Mouse (Mus musculus): Measurements from ENCODE around the gene Fto. TPM values are rescaled to one million over a fixed set of nuclear protein-coding genes. Genes with fewer than 3 reads are reported as not detected.

The Fto gene
- total RNA-seq, 1 experiment, result 16.8 TPM

- Histone ChIP-seq H3K27ac (ENCODE audit: insufficient read depth, low read depth, low read length, poor library complexity, severe bottlenecking) (no peak overlapping the region), H3K4me1 (ENCODE audit: control insufficient read depth in 2 of 2, insufficient read depth in 2 of 2, low read length in 2 of 2, poor library complexity in 1 of 2) (no peaks in the 10 kb centered on the region), H3K9ac (ENCODE audit: insufficient read depth, low read depth, low read length, poor library complexity, severe bottlenecking) (no peak overlapping the region), H3K9me3 (ENCODE audit: control insufficient read depth, insufficient read depth, low read depth, low read length) (no peaks in the 10 kb centered on the region), H3K4me3 (ENCODE audit: insufficient read depth in 1 of 2, low read depth in 1 of 2, low read length in 2 of 2, poor library complexity in 1 of 2, severe bottlenecking in 1 of 2) (no peak overlapping the region), H3K36me3 (ENCODE audit: control insufficient read depth, insufficient read depth, low read length, poor library complexity, severe bottlenecking) (no peaks in the 10 kb centered on the region)
- DNase-seq (ENCODE audit: low read depth, low spot score), result no peak
- TF ChIP-seq HCFC1 (IDR thresholded peaks at IDR 0.05; ENCODE audit: borderline replicate concordance, insufficient read depth, low read length), result no peak
- TF ChIP-seq CHD2 (IDR thresholded peaks at IDR 0.05; ENCODE audit: low read depth, low read length), result no peak
- no peak for TF ChIP-seq MAFK (IDR thresholded peaks at IDR 0.05; ENCODE audit: insufficient read depth, low read depth, low read length)
- no peak for TF ChIP-seq ZC3H11A (IDR thresholded peaks at IDR 0.05; ENCODE audit: borderline replicate concordance, low read depth, low read length)
- TF ChIP-seq ZNF384 (IDR thresholded peaks at IDR 0.05; ENCODE audit: low read depth, low read length), result no peak
- in situ Hi-C loops (cut with MboI; ENCODE audit: low sequenced_read_pairs in 2 of 2, unreplicated experiment in 2 of 2), result no loop called here
Observed at GRCm38 (mm10) chr8:91298672-91299071, 14.7 kb upstream of the Fto start.

DNA sequence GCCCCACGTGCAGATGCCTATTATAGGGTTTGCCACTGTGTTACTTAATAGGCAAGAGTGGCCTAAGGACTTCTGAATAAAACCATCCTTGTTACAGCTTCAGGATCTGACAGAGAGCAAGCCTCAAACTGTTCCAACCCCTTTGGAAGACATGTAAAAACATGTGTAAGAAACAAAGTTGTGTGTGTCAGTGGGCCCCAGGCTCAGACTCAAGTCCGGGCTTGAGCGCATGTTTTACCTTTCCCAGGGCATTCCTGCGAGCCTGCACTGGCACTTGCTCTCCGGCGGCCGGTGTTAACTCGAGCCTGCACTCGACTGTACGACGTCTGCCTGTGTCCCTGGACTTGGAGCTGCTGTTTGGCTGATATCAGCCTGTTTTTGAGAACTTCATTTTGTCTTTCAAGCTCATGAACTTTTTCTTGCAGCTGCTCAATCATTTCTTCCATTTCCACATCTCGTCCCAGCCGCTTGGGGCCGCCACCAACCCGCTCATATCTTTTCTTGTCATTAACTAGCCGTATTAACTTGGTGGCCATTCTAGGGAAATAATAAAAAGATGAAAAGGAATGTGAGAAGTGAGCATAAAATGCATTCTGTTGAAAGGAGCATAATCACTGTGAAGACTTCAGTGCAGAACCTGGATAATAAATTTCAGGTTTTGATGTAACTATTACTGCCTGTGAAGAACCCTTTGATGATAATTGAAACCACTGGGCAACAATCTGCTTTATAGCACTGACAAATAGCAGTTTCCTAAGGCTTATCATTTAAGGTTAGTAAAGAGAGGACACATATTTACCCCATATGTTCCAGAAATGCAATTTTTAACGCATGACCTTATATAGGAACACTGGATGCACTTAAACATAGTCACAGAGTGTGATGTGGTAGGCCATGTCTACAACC lies 8.6 kb upstream of the Fto start:
- DNase-seq (ENCODE audit: low read depth, low spot score), result no peak
- Histone ChIP-seq H3K36me3 (ENCODE audit: control insufficient read depth, insufficient read depth, low read length, poor library complexity, severe bottlenecking) (no peaks in the 10 kb centered on the region), H3K4me1 (ENCODE audit: control insufficient read depth in 2 of 2, insufficient read depth in 2 of 2, low read length in 2 of 2, poor library complexity in 1 of 2) (no peaks in the 10 kb centered on the region), H3K27ac (ENCODE audit: insufficient read depth, low read depth, low read length, poor library complexity, severe bottlenecking) (no peak overlapping the region), H3K4me3 (ENCODE audit: insufficient read depth in 1 of 2, low read depth in 1 of 2, low read length in 2 of 2, poor library complexity in 1 of 2, severe bottlenecking in 1 of 2) (no peak overlapping the region), H3K9ac (ENCODE audit: insufficient read depth, low read depth, low read length, poor library complexity, severe bottlenecking) (no peak overlapping the region), H3K9me3 (ENCODE audit: control insufficient read depth, insufficient read depth, low read depth, low read length) (no peaks in the 10 kb centered on the region)
- TF ChIP-seq CHD2 (IDR thresholded peaks at IDR 0.05; ENCODE audit: low read depth, low read length), result no peak
- TF ChIP-seq HCFC1 (IDR thresholded peaks at IDR 0.05; ENCODE audit: borderline replicate concordance, insufficient read depth, low read length), result no peak
- no peak for TF ChIP-seq MAFK (IDR thresholded peaks at IDR 0.05; ENCODE audit: insufficient read depth, low read depth, low read length)
- in situ Hi-C loops (cut with MboI; ENCODE audit: low sequenced_read_pairs in 2 of 2, unreplicated experiment in 2 of 2), result no loop called here

- Histone ChIP-seq H3K4me1 (ENCODE audit: control insufficient read depth in 2 of 2, insufficient read depth in 2 of 2, low read length in 2 of 2, poor library complexity in 1 of 2) (no peaks in the 10 kb centered on the region), H3K9me3 (ENCODE audit: control insufficient read depth, insufficient read depth, low read depth, low read length) (no peaks in the 10 kb centered on the region), H3K36me3 (ENCODE audit: control insufficient read depth, insufficient read depth, low read length, poor library complexity, severe bottlenecking) (no peaks in the 10 kb centered on the region), H3K27ac (ENCODE audit: insufficient read depth, low read depth, low read length, poor library complexity, severe bottlenecking) (no peak overlapping the region), H3K4me3 (ENCODE audit: insufficient read depth in 1 of 2, low read depth in 1 of 2, low read length in 2 of 2, poor library complexity in 1 of 2, severe bottlenecking in 1 of 2) (0 out of 4 replicates have a peak overlapping the region, but pooled peaks of 1 of the 2 experiments have one; percentile 71), H3K9ac (ENCODE audit: insufficient read depth, low read depth, low read length, poor library complexity, severe bottlenecking) (no peak overlapping the region)
- TF ChIP-seq ZNF384 (IDR thresholded peaks at IDR 0.05; ENCODE audit: low read depth, low read length) (no peak), HCFC1 (IDR thresholded peaks at IDR 0.05; ENCODE audit: borderline replicate concordance, insufficient read depth, low read length) (no peak), MAFK (IDR thresholded peaks at IDR 0.05; ENCODE audit: insufficient read depth, low read depth, low read length) (no peak), CHD2 (IDR thresholded peaks at IDR 0.05; ENCODE audit: low read depth, low read length) (no peak), ZC3H11A (IDR thresholded peaks at IDR 0.05; ENCODE audit: borderline replicate concordance, low read depth, low read length) (no peak)
- no peak for DNase-seq (ENCODE audit: low read depth, low spot score)
- in situ Hi-C loops (cut with MboI; ENCODE audit: low sequenced_read_pairs in 2 of 2, unreplicated experiment in 2 of 2), result no loop called here
Observed at GRCm38 (mm10) chr8:91312342-91312741, 983 bp upstream of the Fto start.

DNA sequence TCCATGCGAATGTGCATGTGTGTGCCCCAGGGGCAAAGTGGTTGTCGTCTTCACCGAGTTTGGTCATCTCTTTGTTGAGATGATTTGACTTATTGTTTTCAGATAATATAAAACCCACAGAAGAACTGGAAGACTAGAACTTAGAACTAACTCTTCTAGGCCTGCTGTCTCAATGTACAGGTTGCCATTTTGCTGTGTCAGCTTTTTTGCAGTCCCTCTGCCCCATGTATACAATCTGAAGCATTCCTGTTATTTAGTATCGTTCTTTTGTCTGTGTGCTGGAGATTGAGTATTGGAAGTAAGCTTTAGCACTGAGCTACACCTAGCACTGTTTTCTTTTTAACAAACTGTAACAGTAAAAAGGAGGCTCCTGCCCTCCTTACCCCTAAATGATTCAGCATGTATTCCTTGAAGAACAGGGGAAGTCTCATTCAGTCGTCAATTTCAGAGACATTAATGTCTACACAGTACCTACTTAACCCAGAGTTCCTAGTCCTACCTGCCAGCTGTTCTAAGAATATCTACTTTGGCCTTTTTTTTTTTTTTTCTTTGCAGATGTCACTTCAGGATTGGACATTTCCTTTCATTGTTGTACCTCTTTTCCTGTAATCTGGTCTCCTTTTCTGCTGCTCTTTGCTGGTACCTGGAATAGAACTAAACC lies 4.4 kb downstream of the Fto start:
- Histone ChIP-seq H3K4me1 (ENCODE audit: control insufficient read depth in 2 of 2, insufficient read depth in 2 of 2, low read length in 2 of 2, poor library complexity in 1 of 2) (no peaks in the 10 kb centered on the region), H3K27ac (ENCODE audit: insufficient read depth, low read depth, low read length, poor library complexity, severe bottlenecking) (no peak overlapping the region), H3K9ac (ENCODE audit: insufficient read depth, low read depth, low read length, poor library complexity, severe bottlenecking) (no peak overlapping the region), H3K9me3 (ENCODE audit: control insufficient read depth, insufficient read depth, low read depth, low read length) (no peaks in the 10 kb centered on the region), H3K36me3 (ENCODE audit: control insufficient read depth, insufficient read depth, low read length, poor library complexity, severe bottlenecking) (no peaks in the 10 kb centered on the region), H3K4me3 (ENCODE audit: insufficient read depth in 1 of 2, low read depth in 1 of 2, low read length in 2 of 2, poor library complexity in 1 of 2, severe bottlenecking in 1 of 2) (no peak overlapping the region)
- TF ChIP-seq ZC3H11A (IDR thresholded peaks at IDR 0.05; ENCODE audit: borderline replicate concordance, low read depth, low read length) (no peak), MAFK (IDR thresholded peaks at IDR 0.05; ENCODE audit: insufficient read depth, low read depth, low read length) (peak; percentile 95)
- DNase-seq (ENCODE audit: low read depth, low spot score), result no peak
- in situ Hi-C loops (cut with MboI; ENCODE audit: low sequenced_read_pairs in 2 of 2, unreplicated experiment in 2 of 2), result no loop called here
